Mouse (Mus musculus) hindlimb bud, embryonic 11.5 days (tissue): ENCODE measurements around the gene Arcn1.

Experiments used
- DNase-seq: peaks from one replicate; pipeline ENCODE4 v3.0.0-alpha.2; 2012; ENCODE audit warnings: low read depth, low spot score; ENCODE audit errors: extremely low spot score

The Arcn1 gene

GRCm38 (mm10) chr9:44691671-44692520, 75.7 kb downstream of the Arcn1 start:
- no peak for DNase-seq
